Mouse (Mus musculus) CH12.LX (cell line): ENCODE data around the gene Noto. TPM values are rescaled to one million over a fixed set of nuclear protein-coding genes. Genes with fewer than 3 reads are reported as not detected.
A peak's percentile ranks its signal among the peaks of the same experiment; 100 is the strongest.

Experiments
- DNase-seq: peaks from one replicate; pipeline ENCODE4 v3.0.0-alpha.2; 2013; ENCODE audit errors: extremely low read depth
- H3K27ac ChIP-seq: 2 replicates; pipeline ENCODE4 v1.5.1; 2012; ENCODE audit warnings: low read depth, mild to moderate bottlenecking, control low read depth, moderate library complexity; ENCODE audit not compliant: insufficient read depth
- H3K27me3 ChIP-seq: replicated peaks from 2 replicates; pipeline ENCODE3; 2012; ENCODE audit warnings: inconsistent platforms
- H3K36me3 ChIP-seq, 2 experiments: replicated peaks in 1 of 2; 2 replicates each; pipeline versions ENCODE3 to v1.6.1; 2012; ENCODE audit warnings: inconsistent platforms in 1 of 2, low read length in 1 of 2, mild to moderate bottlenecking in 1 of 2, mixed read lengths in 1 of 2, moderate library complexity in 1 of 2; ENCODE audit not compliant: control insufficient read depth in 1 of 2, insufficient read depth in 1 of 2
- H3K4me1 ChIP-seq, 2 experiments: 2 replicates each; pipeline ENCODE4 v1.6.1; 2012; ENCODE audit warnings: inconsistent platforms in 1 of 2, moderate library complexity in 1 of 2; ENCODE audit not compliant: insufficient read depth in 2 of 2, control insufficient read depth in 1 of 2
- H3K4me2 ChIP-seq: 2 replicates; pipeline ENCODE4 v1.6.1; 2012; ENCODE audit warnings: low read depth, mild to moderate bottlenecking, control low read depth; ENCODE audit not compliant: poor library complexity, insufficient read depth, severe bottlenecking
- H3K4me3 ChIP-seq, 3 experiments: fragments of 150-350 bp in 1 of 3; sonication (generic) in 1 of 3; replicated peaks in 1 of 3; 2 replicates each; pipeline versions ENCODE3 to v1.5.1; 2011 to 2012; ENCODE audit warnings: low read depth in 2 of 3, low read length in 2 of 3, mild to moderate bottlenecking in 2 of 3, moderate library complexity in 2 of 3, control low read depth in 1 of 3, improper control_type of control experiment in 1 of 3, inconsistent platforms in 1 of 3, mixed read lengths in 1 of 3; ENCODE audit not compliant: poor library complexity in 1 of 3
- H3K79me2 ChIP-seq: replicated peaks from 2 replicates; pipeline ENCODE4 v1.6.1; 2012; ENCODE audit warnings: mild to moderate bottlenecking, moderate library complexity; ENCODE audit not compliant: control insufficient read depth, poor library complexity, insufficient read depth, severe bottlenecking; ENCODE audit errors: extremely low read depth
- H3K9ac ChIP-seq: 2 replicates; pipeline ENCODE4 v1.6.1; 2012; ENCODE audit warnings: low read depth, mild to moderate bottlenecking, control low read depth, moderate library complexity; ENCODE audit not compliant: insufficient read depth
- H3K9me3 ChIP-seq: replicated peaks from 2 replicates; pipeline ENCODE3; 2012; ENCODE audit warnings: low read length, inconsistent platforms, mixed read lengths
- BHLHE40 ChIP-seq: IDR thresholded peaks from 2 replicates; pipeline ENCODE4 v1.6.1; 2011; ENCODE audit warnings: mild to moderate bottlenecking, low read depth, low read length, improper control_type of control experiment
- CHD2 ChIP-seq: IDR thresholded peaks from 2 replicates; pipeline ENCODE4 v1.6.1; 2011; ENCODE audit warnings: low read length, improper control_type of control experiment
- CTCF ChIP-seq, 2 experiments: IDR thresholded peaks in 1 of 2; conservative IDR thresholded peaks in 1 of 2; 2 replicates each; pipeline ENCODE4 v1.5.1; 2011 to 2012; ENCODE audit warnings: low read depth in 2 of 2, low read length in 2 of 2, improper control_type of control experiment in 1 of 2, inconsistent platforms in 1 of 2, mild to moderate bottlenecking in 1 of 2, moderate library complexity in 1 of 2
- ELF1 ChIP-seq: IDR thresholded peaks from 2 replicates; pipeline ENCODE4 v1.6.1; 2014; ENCODE audit warnings: low read depth, mild to moderate bottlenecking, inconsistent platforms, low read length, improper control_type of control experiment
- ETS1 ChIP-seq: conservative IDR thresholded peaks from 2 replicates; pipeline ENCODE4 v1.6.1; 2012; ENCODE audit warnings: low read depth, mild to moderate bottlenecking, inconsistent platforms, low read length, improper control_type of control experiment, moderate library complexity
- KAT2A ChIP-seq: IDR thresholded peaks from 2 replicates; pipeline ENCODE4 v1.6.1; 2012; ENCODE audit warnings: low read length, improper control_type of control experiment, inconsistent platforms; ENCODE audit not compliant: insufficient replicate concordance
- MAFK ChIP-seq: IDR thresholded peaks from 2 replicates; pipeline ENCODE4 v1.6.1; 2011; ENCODE audit warnings: low read length, improper control_type of control experiment; ENCODE audit not compliant: insufficient replicate concordance
- MEF2A ChIP-seq: IDR thresholded peaks from 2 replicates; pipeline ENCODE4 v1.6.1; 2014; ENCODE audit warnings: low read depth, mild to moderate bottlenecking, inconsistent platforms, low read length, improper control_type of control experiment, borderline replicate concordance
- MYC ChIP-seq: IDR thresholded peaks from 2 replicates; pipeline ENCODE4 v1.6.1; 2011; ENCODE audit warnings: low read depth, mild to moderate bottlenecking, improper control_type of control experiment, low read length
- NRF1 ChIP-seq: IDR thresholded peaks from 2 replicates; pipeline ENCODE4 v1.6.1; 2014; ENCODE audit warnings: low read depth, mild to moderate bottlenecking, inconsistent platforms, low read length, improper control_type of control experiment, moderate library complexity
- SMC3 ChIP-seq: IDR thresholded peaks from 2 replicates; pipeline ENCODE4 v1.6.1; 2011; ENCODE audit warnings: low read depth, low read length, improper control_type of control experiment
- TBP ChIP-seq: conservative IDR thresholded peaks from 2 replicates; pipeline ENCODE4 v1.6.1; 2011; ENCODE audit warnings: low read depth, low read length, improper control_type of control experiment
- TCF12 ChIP-seq: IDR thresholded peaks from 2 replicates; pipeline ENCODE4 v1.6.1; 2014; ENCODE audit warnings: low read depth, mild to moderate bottlenecking, inconsistent platforms, low read length, improper control_type of control experiment
- UBTF ChIP-seq: IDR thresholded peaks from 2 replicates; pipeline ENCODE4 v1.6.1; 2012; ENCODE audit warnings: low read depth, mild to moderate bottlenecking, inconsistent platforms, low read length, improper control_type of control experiment, moderate library complexity
- ZKSCAN1 ChIP-seq: IDR thresholded peaks from 2 replicates; pipeline ENCODE4 v1.6.1; 2012; ENCODE audit warnings: low read depth, inconsistent platforms, low read length, improper control_type of control experiment, borderline replicate concordance
- ZMIZ1 ChIP-seq: IDR thresholded peaks from 2 replicates; pipeline ENCODE4 v1.6.1; 2012; ENCODE audit warnings: low read depth, mild to moderate bottlenecking, inconsistent platforms, low read length, improper control_type of control experiment
- dilution Hi-C: fragments of 300-500 bp; cut with MboI; formaldehyde crosslinking; loops from 2 replicates; pipeline ENCODE4 v1.14.3; 2020; ENCODE audit warnings: low sequenced_read_pairs; ENCODE audit not compliant: extremely low pct_unique_long_range_greater_than_20kb, extremely low pct_ligation_motif_present
- in situ Hi-C: fragments of 300-500 bp; cut with MboI; formaldehyde crosslinking; loops from 3 replicates; pipeline ENCODE4 v1.14.3; 2019; ENCODE audit warnings: low sequenced_read_pairs, low pct_ligation_motif_present, low pct_unique_long_range_greater_than_20kb, mixed read lengths
- polyA plus RNA-seq: library from polyadenylated mRNA; unstranded; fragments of >175 nt; gene quantifications from 2 replicates; pipeline ENCODE4 v1.2.1, GENCODE M21; 2012; ENCODE audit warnings: low read depth; ENCODE audit not compliant: insufficient read length
- total RNA-seq, 2 experiments: library from RNA; depleted of rRNA; stranded (reverse); fragments of 300-350 nt in 1 of 2; fragments of >200 nt in 1 of 2; gene quantifications; 2 replicates each; pipeline ENCODE4 v1.2.3; 2012 to 2014

The Noto gene
- not detected in 2 replicates for total RNA-seq (2012; rRNA removed)
- not detected in 2 replicates for total RNA-seq (2014; rRNA removed)
- not detected in 2 replicates for polyA plus RNA-seq

GRCm38 (mm10) chr6:85423836-85424379 lies at the start of gene Noto:
Noto (plus strand) TSS chr6:85423886.
- H3K4me2 ChIP-seq: no peak within 1 kb of the TSS
- H3K36me3 ChIP-seq: no peaks in the 10 kb centered on the region
- H3K9ac ChIP-seq: no peak within 1 kb of the TSS
- no peak for DNase-seq
- H3K9me3 ChIP-seq: no peaks in the 10 kb centered on the region
- no peaks in the 10 kb centered on the region for H3K79me2 ChIP-seq
- dilution Hi-C loops: no loop called here
- H3K4me1 ChIP-seq: no peaks in the 10 kb centered on the region
- H3K4me3 ChIP-seq: no peak within 1 kb of the TSS
- in situ Hi-C loops: no loop called here
- H3K27ac ChIP-seq: no peak within 1 kb of the TSS
- H3K27me3 ChIP-seq: peaks cover 74% of the 10 kb centered on the region
- no peak for TF ChIP-seq NRF1
- TF ChIP-seq TBP: no peak
- no peak for TF ChIP-seq CTCF (conservative IDR thresholded peaks at IDR 0.05 in 1 of 2, IDR thresholded peaks at IDR 0.05 in 1 of 2; ENCODE audit: low read depth in 2 of 2, low read length in 2 of 2)
- TF ChIP-seq KAT2A: no peak

GRCm38 (mm10) chr6:85373951-85374733 lies 49.5 kb upstream of the Noto start, which contains the start of gene Rab11fip5:
Rab11fip5 (minus strand) TSS chr6:85374634.
- no peaks in the 10 kb centered on the region for H3K79me2 ChIP-seq
- dilution Hi-C loops: no loop called here
- H3K4me3 ChIP-seq: peak within 1 kb of the TSS; percentile 23 to 57 (median 32)
- peaks cover 3 to 8% of the 10 kb centered on the region in 2 experiments for H3K4me1 ChIP-seq
- H3K4me2 ChIP-seq: peak within 1 kb of the TSS; percentile 79
- H3K9ac ChIP-seq: no peak within 1 kb of the TSS
- no peak within 1 kb of the TSS for H3K27ac ChIP-seq
- TF ChIP-seq CTCF (conservative IDR thresholded peaks at IDR 0.05 in 1 of 2, IDR thresholded peaks at IDR 0.05 in 1 of 2; ENCODE audit: low read depth in 2 of 2, low read length in 2 of 2) (no peak), MYC (no peak), ELF1 (no peak), CHD2 (no peak), ZMIZ1 (no peak), SMC3 (no peak), BHLHE40 (no peak), ZKSCAN1 (no peak), MAFK (no peak), ETS1 (no peak), MEF2A (no peak), NRF1 (no peak), TCF12 (no peak), UBTF (no peak)
- TF ChIP-seq, all 38 proteins: peak for 0
- no peak for DNase-seq
- H3K36me3 ChIP-seq: no peaks in the 10 kb centered on the region
- in situ Hi-C loops: no loop called here
- no peaks in the 10 kb centered on the region for H3K9me3 ChIP-seq
- H3K27me3 ChIP-seq: peaks cover 88% of the 10 kb centered on the region
